Comparison of ENCODE assay signal across 8 mouse cellular contexts in the genomic region with DNA sequence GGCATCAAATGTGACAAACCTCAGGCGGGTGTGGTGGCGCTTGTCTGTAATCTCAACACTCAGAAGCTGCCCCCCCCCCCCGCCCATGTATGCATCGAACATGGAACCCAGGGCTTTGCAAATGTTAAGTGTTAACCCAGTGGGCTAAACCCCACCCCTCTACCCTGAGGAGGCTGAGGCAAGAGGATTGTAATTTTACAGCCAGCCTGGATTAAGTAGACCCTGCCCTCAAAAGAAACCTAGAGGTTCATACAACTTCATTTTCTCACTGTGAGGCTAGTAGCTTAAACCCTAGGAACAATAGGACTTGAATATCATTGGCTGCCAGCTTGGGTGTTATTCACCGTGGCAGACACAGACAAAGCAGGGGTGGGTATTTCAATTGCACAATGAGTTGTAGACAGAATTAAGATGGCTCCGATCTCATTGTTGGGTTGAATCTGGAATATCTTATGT. TPM values are rescaled to one million over a fixed set of nuclear protein-coding genes. Genes with fewer than 3 reads are reported as not detected.
DNase-seq lines count a peak whose midpoint lies in the region; ATAC-seq and TF ChIP-seq lines count a peak whose summit lies in the region.

No protein-coding gene starts in this region.

- TF ChIP-seq CTCF in E14TG2a.4 (conservative IDR thresholded peaks at IDR 0.05; ENCODE audit: low read length) = no peak
- TF ChIP-seq CTCF in liver, postnatal 0 days (IDR thresholded peaks at IDR 0.05; ENCODE audit: low read depth) = no peak

- peak overlapping the region; percentile 99 for H3K9ac ChIP-seq in forebrain, embryonic 12.5 days
- H3K9ac ChIP-seq in liver, postnatal 0 days (replicated peaks) = peak overlapping the region; percentile 58

- WGBS in forebrain, embryonic 12.5 days = 6% methylated on average over 6 of the region's 6 CpGs
- WGBS in liver, postnatal 0 days (ENCODE audit: insufficient replicate concordance) = 16% methylated on average over 6 of the region's 6 CpGs

- DNase-seq in embryo, embryonic 10.5 days (ENCODE audit: low spot score) = peak; percentile 58
- DNase-seq in embryo, embryonic 10 days (ENCODE audit: low spot score) = no peak
- DNase-seq in liver, postnatal 0 days = peak; percentile 42
- no peak for DNase-seq in urinary bladder, adult 18-20 months (ENCODE audit: low spot score in 2 of 2)
- DNase-seq in kidney, adult 8-10 months = no peak
- no peak for DNase-seq in layer of hippocampus, postnatal 14 days (ENCODE audit: low spot score in 2 of 2)

- H3K36me3 ChIP-seq in E14TG2a.4 (ENCODE audit: insufficient read depth, low read length) = peaks cover 40% of the 10 kb centered on the region
- H3K36me3 ChIP-seq in forebrain, embryonic 12.5 days (replicated peaks) = peaks cover 34% of the 10 kb centered on the region
- peaks cover 25% of the 10 kb centered on the region for H3K36me3 ChIP-seq in liver, postnatal 0 days (replicated peaks; ENCODE audit: insufficient read depth, low read length)

- TF ChIP-seq EP300 in liver, postnatal 0 days (IDR thresholded peaks at IDR 0.05; ENCODE audit: low read depth) = no peak

- H3K4me2 ChIP-seq in forebrain, embryonic 12.5 days = peak overlapping the region; percentile 82
- H3K4me2 ChIP-seq in liver, postnatal 0 days (ENCODE audit: low read depth, low read length) = peak overlapping the region; percentile 96

- H3K4me3 ChIP-seq in E14TG2a.4 (replicated peaks; ENCODE audit: low read length) = peak overlapping the region; percentile 84
- peak overlapping the region; percentile 94 for H3K4me3 ChIP-seq in forebrain, embryonic 12.5 days (replicated peaks)
- H3K4me3 ChIP-seq in liver, postnatal 0 days (ENCODE audit: low read depth, low read length) = peak overlapping the region; percentile 83

- H3K27me3 ChIP-seq in E14TG2a.4 (ENCODE audit: insufficient read depth, low read length) = no peaks in the 10 kb centered on the region
- no peaks in the 10 kb centered on the region for H3K27me3 ChIP-seq in forebrain, embryonic 12.5 days
- H3K27me3 ChIP-seq in liver, postnatal 0 days (ENCODE audit: insufficient read depth, low read length) = no peaks in the 10 kb centered on the region

- H3K27ac ChIP-seq in forebrain, embryonic 12.5 days = peak overlapping the region; percentile 99
- H3K27ac ChIP-seq in liver, postnatal 0 days (ENCODE audit: low read depth) = peak overlapping the region; percentile 55

- H3K4me1 ChIP-seq in E14TG2a.4 (replicated peaks; ENCODE audit: low read depth, low read length) = peaks cover 75% of the 10 kb centered on the region
- H3K4me1 ChIP-seq in forebrain, embryonic 12.5 days = peaks cover 51% of the 10 kb centered on the region
- peaks cover 21% of the 10 kb centered on the region for H3K4me1 ChIP-seq in liver, postnatal 0 days (ENCODE audit: insufficient read depth)

- no peaks in the 10 kb centered on the region for H3K9me3 ChIP-seq in E14TG2a.4 (ENCODE audit: low read length)
- no peaks in the 10 kb centered on the region for H3K9me3 ChIP-seq in forebrain, embryonic 12.5 days
- H3K9me3 ChIP-seq in liver, postnatal 0 days (ENCODE audit: low read length) = no peaks in the 10 kb centered on the region

- ATAC-seq in forebrain, embryonic 12.5 days (ENCODE audit: low FRiP score) = peak; percentile 17
- ATAC-seq in liver, postnatal 0 days = peak; percentile 15

RNA-seq across cellular contexts. Expression of a gene that starts 1.2 kb away (rescaled TPM):
- 4,517 and 4,745 TPM in 2 replicates for polyA plus RNA-seq in forebrain, embryonic 12.5 days (2016; fragmentation: Nextera tagmentation; extraction: Ambion mirVana)
- 249 and 258 TPM in 2 replicates for polyA plus RNA-seq in liver, postnatal 0 days (2015; fragmentation: Nextera tagmentation; extraction: Ambion mirVana)
- total RNA-seq in layer of hippocampus, postnatal 14 days (2021) = 100 to 1,000 TPM; 425 to 454 TPM

RNA-seq across cellular contexts. Expression of a gene that starts 27.1 kb away (rescaled TPM):
- polyA plus RNA-seq in forebrain, embryonic 12.5 days (2016; fragmentation: Nextera tagmentation; extraction: Ambion mirVana) = 3.8 and 4.9 TPM in 2 replicates
- polyA plus RNA-seq in liver, postnatal 0 days (2015; fragmentation: Nextera tagmentation; extraction: Ambion mirVana) = 12.4 and 17.8 TPM in 2 replicates
- 10 to 100 TPM; 47.7 to 54.8 TPM for total RNA-seq in layer of hippocampus, postnatal 14 days (2021)

RNA-seq across cellular contexts. Expression of a gene that starts 41.4 kb away (rescaled TPM):
- 14.1 and 15.4 TPM in 2 replicates for polyA plus RNA-seq in forebrain, embryonic 12.5 days (2016; fragmentation: Nextera tagmentation; extraction: Ambion mirVana)
- 6.9 and 7.1 TPM in 2 replicates for polyA plus RNA-seq in liver, postnatal 0 days (2015; fragmentation: Nextera tagmentation; extraction: Ambion mirVana)
- under 1 TPM; 0.31 to 0.69 TPM for total RNA-seq in layer of hippocampus, postnatal 14 days (2021)

Comparison
In these comparisons a context has a peak if more than half of its experiments do, and no peak if none do; other contexts are left out.
1. DNase-seq: peak in embryo, embryonic 10.5 days (single experiment) and liver, postnatal 0 days (single experiment); none in embryo, embryonic 10 days (single experiment), urinary bladder, adult 18-20 months (0 of 2), kidney, adult 8-10 months (0 of 2) and layer of hippocampus, postnatal 14 days (0 of 2).
2. RNA of a gene that starts 1.2 kb away (polyA plus RNA-seq): 4,517 to 4,745 TPM in forebrain, embryonic 12.5 days; 249 to 258 TPM in liver, postnatal 0 days; every median in the first group is over 10 times any median in the second.
3. Peak in every context shown above with its lines, with median percentiles within 50 percentile points of each other: H3K4me3 ChIP-seq.